Mouse (Mus musculus): ENCODE results near the gene Ppm1l.

Gene Ppm1l

GRCm38 (mm10) chr3:69502009-69502408, 185.3 kb downstream of the Ppm1l start:
- no peak for DNase-seq

- DNase-seq, result no peak
Observed at GRCm38 (mm10) chr3:69502527-69502926, 185.9 kb downstream of the Ppm1l start.

GRCm38 (mm10) chr3:69505090-69505489, 188.4 kb downstream of the Ppm1l start:
- no peak for DNase-seq

GRCm38 (mm10) chr3:69506352-69506751, 189.7 kb downstream of the Ppm1l start:
- DNase-seq, result no peak

- no peak for DNase-seq
Observed at GRCm38 (mm10) chr3:69509411-69509952, 192.8 kb downstream of the Ppm1l start.

- DNase-seq, result no peak
Observed at GRCm38 (mm10) chr3:69511881-69512280, 195.2 kb downstream of the Ppm1l start.

- no peak for DNase-seq
Observed at GRCm38 (mm10) chr3:69512402-69512801, 195.7 kb downstream of the Ppm1l start.

GRCm38 (mm10) chr3:69515730-69516350, 199.2 kb downstream of the Ppm1l start:
- DNase-seq, result no peak

GRCm38 (mm10) chr3:69519188-69519587, 202.5 kb downstream of the Ppm1l start:
- DNase-seq, result no peak

GRCm38 (mm10) chr3:69519789-69520558, 203.3 kb downstream of the Ppm1l start:
- DNase-seq, result peak; percentile 55 to 57

- DNase-seq, result no peak
Observed at GRCm38 (mm10) chr3:69522270-69522669, 205.6 kb downstream of the Ppm1l start.

GRCm38 (mm10) chr3:69524356-69525071, 207.9 kb downstream of the Ppm1l start:
- DNase-seq, result no peak

- no peak for DNase-seq
Observed at GRCm38 (mm10) chr3:69525072-69525529, 208.4 kb downstream of the Ppm1l start.

GRCm38 (mm10) chr3:69527384-69527783, 210.7 kb downstream of the Ppm1l start:
- no peak for DNase-seq

- DNase-seq, result no peak
Observed at GRCm38 (mm10) chr3:69529576-69529975, 212.9 kb downstream of the Ppm1l start.

GRCm38 (mm10) chr3:69531511-69531910, 214.8 kb downstream of the Ppm1l start:
- no peak for DNase-seq

GRCm38 (mm10) chr3:69532687-69533086, 216.0 kb downstream of the Ppm1l start:
- DNase-seq, result no peak

- DNase-seq, result no peak
Observed at GRCm38 (mm10) chr3:69535486-69535885, 218.8 kb downstream of the Ppm1l start.

GRCm38 (mm10) chr3:69535941-69536647, 219.4 kb downstream of the Ppm1l start:
- no peak for DNase-seq

GRCm38 (mm10) chr3:69542962-69543361, 226.3 kb downstream of the Ppm1l start:
- peak; percentile 48 to 68 for DNase-seq

- no peak for DNase-seq
Observed at GRCm38 (mm10) chr3:69543730-69544129, 227.1 kb downstream of the Ppm1l start.

GRCm38 (mm10) chr3:69545017-69545416, 228.4 kb downstream of the Ppm1l start:
- DNase-seq, result no peak
